Mouse (Mus musculus) neural tube, embryonic 15.5 days (tissue): Measurements from ENCODE around the gene Prrt1. TPM values are rescaled to one million over a fixed set of nuclear protein-coding genes. Genes with fewer than 3 reads are reported as not detected.
A peak's percentile ranks its signal among the peaks of the same experiment; 100 is the strongest.

ENCODE experiments used
- ATAC-seq: fragments of 200-750 bp; cut with Nextera tagmentation; 2 replicates; pipeline ENCODE4 v1.8.0; 2017; ENCODE audit warnings: mild to moderate bottlenecking, moderate TSS enrichment, moderate library complexity; ENCODE audit not compliant: low FRiP score
- H3K27ac ChIP-seq: fragments of 300-500 bp; sonication (generic); replicated peaks from 2 replicates; pipeline ENCODE4 v1.5.1; 2015; ENCODE audit warnings: mild to moderate bottlenecking, inconsistent platforms
- H3K27me3 ChIP-seq: fragments of 300-500 bp; sonication (generic); replicated peaks from 2 replicates; pipeline ENCODE4 v1.6.1; 2015; ENCODE audit warnings: inconsistent platforms
- H3K36me3 ChIP-seq: fragments of 300-500 bp; sonication (generic); 2 replicates; pipeline ENCODE4 v1.6.1; 2015; ENCODE audit warnings: inconsistent platforms
- H3K4me1 ChIP-seq: fragments of 300-500 bp; sonication (generic); 2 replicates; pipeline ENCODE4 v1.6.1; 2015; ENCODE audit warnings: inconsistent platforms
- H3K4me2 ChIP-seq: fragments of 300-500 bp; sonication (generic); 2 replicates; pipeline ENCODE4 v1.6.1; 2015; ENCODE audit warnings: inconsistent platforms, mild to moderate bottlenecking, moderate library complexity
- H3K4me3 ChIP-seq: fragments of 300-500 bp; sonication (generic); replicated peaks from 2 replicates; pipeline ENCODE4 v1.5.1; 2015; ENCODE audit warnings: mild to moderate bottlenecking, inconsistent platforms
- H3K9ac ChIP-seq: fragments of 300-500 bp; sonication (generic); replicated peaks from 2 replicates; pipeline ENCODE4 v1.6.1; 2015; ENCODE audit warnings: mild to moderate bottlenecking, inconsistent platforms
- H3K9me3 ChIP-seq: fragments of 300-500 bp; sonication (generic); replicated peaks from 2 replicates; pipeline ENCODE4 v1.6.1; 2016; ENCODE audit warnings: inconsistent platforms
- WGBS: fragments of 180-500 bp; shearing (Covaris S2); methylation state at CpG from one replicate; pipeline ENCODE4 v1.1.7; 2015; ENCODE audit warnings: mixed read lengths; 5-methylcytosine and 5-hydroxymethylcytosine counted together
- polyA plus RNA-seq: library from polyadenylated mRNA; unstranded; fragments of >200 nt; fragmentation: Nextera tagmentation; extraction: Ambion mirVana; gene quantifications from 2 replicates; pipeline ENCODE4 v1.2.1, GENCODE M21; 2015

The Prrt1 gene
- polyA plus RNA-seq, 1 experiment from 2014 or later, result 6.3 TPM

- Histone ChIP-seq H3K27me3 (no peaks in the 10 kb centered on the region), H3K27ac (peak within 1 kb of the TSS; percentile 98), H3K4me1 (peaks cover 69% of the 10 kb centered on the region), H3K9me3 (no peaks in the 10 kb centered on the region), H3K36me3 (peaks cover 3% of the 10 kb centered on the region), H3K4me3 (0 out of 2 replicates have a peak within 1 kb of the TSS, but pooled peaks have one; percentile 78), H3K4me2 (peak within 1 kb of the TSS; percentile 88), H3K9ac (0 out of 2 replicates have a peak within 1 kb of the TSS, but pooled peaks have one; percentile 10)
- WGBS, result 31% methylated on average over 7 of the region's 7 CpGs
- ATAC-seq, result no peak
These were observed 39.6 kb upstream of the Prrt1 start, which contains the start of gene Gpsm3 for GRCm38 (mm10) chr17:34589681-34590101. TSS of gene Gpsm3 (plus strand) at chr17:34589806.

GRCm38 (mm10) chr17:34590154-34590987, 39.0 kb upstream of the Prrt1 start:
- Histone ChIP-seq H3K4me3 (peak overlapping the region; percentile 78; the same call in 1 of the 2 replicates), H3K27me3 (no peaks in the 10 kb centered on the region), H3K36me3 (peaks cover 6% of the 10 kb centered on the region), H3K27ac (peak overlapping the region; percentile 98), H3K4me1 (peaks cover 72% of the 10 kb centered on the region), H3K4me2 (peak overlapping the region; percentile 88), H3K9ac (0 out of 2 replicates have a peak overlapping the region, but pooled peaks have one; percentile 10), H3K9me3 (no peaks in the 10 kb centered on the region)
- ATAC-seq, result no peak
- 70% methylated on average over 15 of the region's 15 CpGs for WGBS

DNA sequence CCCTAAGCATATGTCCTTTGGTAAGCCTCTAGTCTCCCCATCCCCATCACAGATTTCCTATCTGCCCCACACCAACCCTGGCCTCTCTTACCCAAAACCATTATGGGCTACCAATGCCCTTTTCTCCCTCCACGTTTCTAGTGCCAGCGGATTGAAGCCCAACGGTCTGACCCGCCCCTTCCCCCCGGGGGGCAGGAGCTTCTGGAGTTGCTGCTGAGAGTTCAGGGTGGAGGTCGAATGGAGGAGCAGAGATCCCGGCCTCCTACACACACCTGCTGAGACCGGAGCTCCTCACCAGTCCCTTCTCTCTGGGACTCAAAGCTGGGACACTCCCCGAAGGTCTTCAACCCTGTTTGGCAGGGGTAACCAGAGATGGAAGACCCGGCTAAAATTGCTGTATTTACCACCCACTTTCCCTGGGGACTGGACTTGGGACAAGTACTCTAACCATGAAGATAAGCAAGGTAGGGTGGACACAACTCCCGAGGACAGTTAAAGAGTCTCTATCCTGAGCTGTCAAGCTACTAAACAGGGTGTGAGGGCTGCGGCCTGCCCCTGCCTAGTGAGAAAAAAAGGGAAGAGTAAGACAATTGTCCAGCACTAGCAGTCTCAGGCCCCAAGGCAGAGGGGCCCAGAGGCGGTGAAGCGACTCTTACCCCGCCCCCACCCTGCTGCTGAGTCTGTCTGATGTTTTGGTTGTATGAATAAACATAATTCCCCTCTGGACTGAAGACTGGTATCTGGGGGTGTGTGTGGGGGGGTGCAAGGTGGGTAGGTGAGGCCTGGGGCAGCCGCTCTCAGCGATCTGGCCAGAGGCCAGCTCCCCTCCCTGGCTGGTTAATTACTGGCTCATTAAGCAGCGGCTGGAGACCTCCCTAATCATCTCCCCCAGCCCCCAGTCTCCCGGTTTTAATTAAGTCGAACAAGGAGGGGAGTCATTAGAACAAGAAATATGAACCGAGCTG, 38.0 kb upstream of the Prrt1 start, which contains the start of gene Pbx2:
Gene Pbx2 (plus strand): TSS at position 238 of the 965 bp plus-strand sequence.
- ATAC-seq, result peak; percentile 1
- peak within 1 kb of the TSS; percentile 88 for H3K4me2 ChIP-seq

DNA sequence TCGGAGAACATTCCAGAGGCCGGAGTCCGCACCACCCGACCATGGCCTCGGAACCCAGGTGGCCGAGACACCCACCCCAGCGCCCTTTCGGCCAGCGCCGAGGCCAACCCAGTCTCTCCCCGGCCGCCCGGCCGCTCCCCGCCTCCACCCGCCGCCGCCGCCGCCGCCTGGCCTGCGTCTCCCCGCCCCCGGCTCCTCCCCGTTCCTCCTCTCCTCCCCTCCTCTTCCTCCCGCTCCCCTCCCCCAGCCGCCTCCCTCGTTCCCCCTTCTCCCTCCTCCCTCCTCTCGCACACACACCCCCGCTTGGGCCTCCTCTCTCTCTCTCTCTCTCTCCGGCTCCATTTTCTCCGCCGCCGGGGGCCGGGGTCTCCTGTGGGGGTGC, 37.3 kb upstream of the Prrt1 start:
- Histone ChIP-seq H3K4me2 (peak overlapping the region; percentile 88), H3K27me3 (no peaks in the 10 kb centered on the region), H3K4me1 (peaks cover 65% of the 10 kb centered on the region), H3K9me3 (no peaks in the 10 kb centered on the region), H3K9ac (peak overlapping the region; percentile 97), H3K4me3 (peak overlapping the region; percentile 78), H3K27ac (peak overlapping the region; percentile 98), H3K36me3 (peaks cover 21% of the 10 kb centered on the region)
- ATAC-seq, result peak; percentile 56
- 1% methylated on average over 32 of the region's 35 CpGs for WGBS

More for the DNA sequence above, 38.0 kb upstream of the Prrt1 start, which contains the start of gene Pbx2:
- peak within 1 kb of the TSS; percentile 98 for H3K27ac ChIP-seq
- no peaks in the 10 kb centered on the region for H3K27me3 ChIP-seq
- H3K9me3 ChIP-seq, result no peaks in the 10 kb centered on the region
- peaks cover 16% of the 10 kb centered on the region for H3K36me3 ChIP-seq
- 3% methylated on average over 21 of the region's 21 CpGs for WGBS
- H3K4me3 ChIP-seq, result peak within 1 kb of the TSS; percentile 78
- peaks cover 68% of the 10 kb centered on the region for H3K4me1 ChIP-seq
- H3K9ac ChIP-seq, result peak within 1 kb of the TSS; percentile 97

DNA sequence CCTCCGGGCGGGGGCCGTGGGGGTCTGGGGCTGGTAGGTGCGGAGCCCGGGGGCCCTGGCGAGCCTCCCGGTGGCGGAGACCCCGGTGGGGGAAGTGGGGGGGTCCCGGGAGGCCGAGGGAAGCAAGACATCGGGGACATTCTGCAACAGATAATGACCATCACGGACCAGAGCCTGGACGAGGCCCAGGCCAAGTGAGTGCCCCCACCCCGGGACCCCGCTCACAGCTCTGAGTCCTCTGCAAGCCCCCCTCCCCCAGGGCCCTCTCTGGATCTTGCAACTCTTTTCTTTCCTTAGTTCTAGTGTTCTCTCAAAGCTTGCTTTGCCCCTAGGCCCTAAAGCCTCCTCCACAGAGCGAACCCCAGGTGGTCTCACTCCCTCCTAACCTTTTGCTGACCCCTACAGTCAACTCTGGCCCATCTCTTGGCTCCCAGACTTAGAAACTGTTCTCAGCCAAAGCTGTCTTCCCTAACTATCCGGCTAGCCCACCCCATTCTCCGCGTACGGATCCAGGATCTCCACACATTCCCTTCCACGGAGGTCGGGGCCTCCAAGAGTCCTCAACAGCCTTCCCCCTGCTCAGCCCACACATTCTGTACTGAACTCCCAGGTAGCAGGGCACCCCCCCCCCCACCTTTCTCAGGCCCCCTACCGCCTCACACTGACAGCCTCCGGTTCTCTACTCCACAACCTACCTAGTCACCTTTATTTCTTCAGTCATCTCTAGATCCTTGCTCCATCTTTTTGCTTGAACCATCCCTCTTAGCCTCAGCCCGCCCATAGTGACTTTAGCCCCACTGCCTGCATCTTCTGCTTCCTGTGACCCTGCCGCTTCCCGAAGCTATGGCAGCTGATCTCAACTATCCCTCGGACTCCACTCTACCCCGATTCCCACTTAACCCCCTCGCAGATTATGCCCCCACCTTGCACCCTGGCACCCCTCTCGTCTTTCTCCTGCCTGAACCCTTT, 36.5 kb upstream of the Prrt1 start:
- Histone ChIP-seq H3K4me3 (peak overlapping the region; percentile 78), H3K9ac (peak overlapping the region; percentile 97), H3K27ac (peak overlapping the region; percentile 98), H3K36me3 (peaks cover 21% of the 10 kb centered on the region), H3K9me3 (no peaks in the 10 kb centered on the region), H3K4me2 (peak overlapping the region; percentile 88), H3K27me3 (no peaks in the 10 kb centered on the region), H3K4me1 (peaks cover 65% of the 10 kb centered on the region)
- peak; percentile 15; the same call in 1 of the 2 replicates for ATAC-seq
- WGBS, result 2% methylated on average over 31 of the region's 32 CpGs

DNA sequence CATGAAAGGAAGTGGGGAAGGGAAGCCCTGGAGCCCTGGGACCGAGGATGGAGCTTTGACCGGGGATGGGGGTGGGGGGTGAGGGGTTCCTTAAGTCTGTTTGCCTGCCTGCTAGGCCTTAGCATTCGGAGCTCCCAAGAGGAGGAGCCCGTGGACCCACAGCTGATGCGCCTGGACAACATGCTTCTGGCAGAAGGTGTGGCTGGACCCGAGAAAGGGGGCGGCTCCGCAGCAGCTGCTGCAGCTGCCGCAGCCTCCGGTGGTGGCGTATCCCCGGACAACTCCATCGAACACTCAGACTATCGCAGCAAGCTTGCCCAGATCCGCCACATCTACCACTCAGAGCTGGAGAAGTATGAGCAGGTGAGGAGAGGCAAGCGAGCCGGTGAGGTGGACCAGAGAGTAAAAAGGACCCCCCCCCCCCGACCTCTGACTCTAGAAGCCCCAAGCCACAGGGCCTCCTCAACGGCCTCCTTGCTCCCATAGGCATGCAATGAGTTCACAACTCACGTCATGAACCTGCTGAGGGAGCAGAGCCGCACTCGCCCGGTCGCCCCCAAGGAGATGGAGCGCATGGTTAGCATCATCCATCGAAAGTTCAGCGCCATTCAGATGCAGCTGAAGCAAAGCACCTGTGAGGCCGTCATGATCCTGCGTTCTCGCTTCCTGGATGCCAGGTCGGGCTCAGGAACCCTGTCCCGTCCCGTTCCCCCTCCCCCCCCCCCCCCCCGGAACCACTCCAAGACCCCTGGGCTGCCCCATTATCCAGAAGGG, 35.4 kb upstream of the Prrt1 start:
- peaks cover 21% of the 10 kb centered on the region for H3K36me3 ChIP-seq

GRCm38 (mm10) chr17:34596098-34596497, 33.2 kb upstream of the Prrt1 start:
- WGBS, result 74% methylated on average over 8 of the region's 8 CpGs
- no peaks in the 10 kb centered on the region for H3K27me3 ChIP-seq
- H3K27ac ChIP-seq, result no peak overlapping the region
- no peak overlapping the region for H3K4me2 ChIP-seq
- H3K4me1 ChIP-seq, result peaks cover 41% of the 10 kb centered on the region
- H3K36me3 ChIP-seq, result peaks cover 35% of the 10 kb centered on the region
- H3K9ac ChIP-seq, result no peak overlapping the region
- no peaks in the 10 kb centered on the region for H3K9me3 ChIP-seq
- no peak overlapping the region for H3K4me3 ChIP-seq
- no peak for ATAC-seq

More for the DNA sequence above, 35.4 kb upstream of the Prrt1 start:
- H3K9ac ChIP-seq, result peak overlapping the region; percentile 97
- H3K9me3 ChIP-seq, result no peaks in the 10 kb centered on the region
- WGBS, result 49% methylated on average over 33 of the region's 34 CpGs
- H3K27me3 ChIP-seq, result no peaks in the 10 kb centered on the region
- H3K4me3 ChIP-seq, result peak overlapping the region; percentile 78
- H3K27ac ChIP-seq, result peak overlapping the region; percentile 98
- ATAC-seq, result no peak
- H3K4me1 ChIP-seq, result peaks cover 56% of the 10 kb centered on the region
- H3K4me2 ChIP-seq, result peak overlapping the region; percentile 88

GRCm38 (mm10) chr17:34597566-34598095, 31.7 kb upstream of the Prrt1 start, which contains the start of gene Ager:
TSS of gene Ager (plus strand) at chr17:34597862.
- no peak within 1 kb of the TSS for H3K27ac ChIP-seq
- no peak for ATAC-seq
- H3K4me2 ChIP-seq, result no peak within 1 kb of the TSS
- H3K9me3 ChIP-seq, result no peaks in the 10 kb centered on the region
- no peaks in the 10 kb centered on the region for H3K27me3 ChIP-seq
- no peak within 1 kb of the TSS for H3K4me3 ChIP-seq
- peaks cover 43% of the 10 kb centered on the region for H3K4me1 ChIP-seq
- no peak within 1 kb of the TSS for H3K9ac ChIP-seq
- peaks cover 42% of the 10 kb centered on the region for H3K36me3 ChIP-seq
- 22% methylated on average over 6 of the region's 6 CpGs for WGBS

GRCm38 (mm10) chr17:34599891-34600290, 29.4 kb upstream of the Prrt1 start:
- no peak overlapping the region for H3K4me3 ChIP-seq
- H3K36me3 ChIP-seq, result peaks cover 37% of the 10 kb centered on the region
- H3K4me1 ChIP-seq, result peaks cover 29% of the 10 kb centered on the region
- no peak overlapping the region for H3K9ac ChIP-seq
- no peak overlapping the region for H3K27ac ChIP-seq
- no peaks in the 10 kb centered on the region for H3K9me3 ChIP-seq
- ATAC-seq, result no peak
- H3K4me2 ChIP-seq, result no peak overlapping the region
- H3K27me3 ChIP-seq, result no peaks in the 10 kb centered on the region
- 76% methylated on average over 9 of the region's 9 CpGs for WGBS

GRCm38 (mm10) chr17:34601796-34602195, 27.5 kb upstream of the Prrt1 start:
- ATAC-seq, result no peak

More at GRCm38 (mm10) chr17:34601796-34602195, 27.5 kb upstream of the Prrt1 start:
- peaks cover 29% of the 10 kb centered on the region for H3K4me1 ChIP-seq
- H3K27ac ChIP-seq, result no peak overlapping the region
- peaks cover 21% of the 10 kb centered on the region for H3K36me3 ChIP-seq
- H3K9me3 ChIP-seq, result no peaks in the 10 kb centered on the region
- H3K4me2 ChIP-seq, result peak overlapping the region; percentile 69
- WGBS, result 89% methylated on average over 12 of the region's 12 CpGs
- no peak overlapping the region for H3K9ac ChIP-seq
- H3K4me3 ChIP-seq, result peak overlapping the region; percentile 70
- no peaks in the 10 kb centered on the region for H3K27me3 ChIP-seq
